Mouse (Mus musculus) adrenal gland, adult (tissue): ENCODE measurements at regions not wholly inside any gene's neighbourhood (a gene's known extent, or its start where the extent isn't known, plus 50 kb on each side); places are given as distances from the start of the nearest gene placed in this dataset.

Experiments
- DNase-seq, 2 experiments: peaks; one replicate each; pipeline ENCODE4 v3.0.0; 2022 to 2023; ENCODE audit warnings: low spot score in 1 of 2; ENCODE audit not compliant: inconsistent age in 2 of 2

DNA sequence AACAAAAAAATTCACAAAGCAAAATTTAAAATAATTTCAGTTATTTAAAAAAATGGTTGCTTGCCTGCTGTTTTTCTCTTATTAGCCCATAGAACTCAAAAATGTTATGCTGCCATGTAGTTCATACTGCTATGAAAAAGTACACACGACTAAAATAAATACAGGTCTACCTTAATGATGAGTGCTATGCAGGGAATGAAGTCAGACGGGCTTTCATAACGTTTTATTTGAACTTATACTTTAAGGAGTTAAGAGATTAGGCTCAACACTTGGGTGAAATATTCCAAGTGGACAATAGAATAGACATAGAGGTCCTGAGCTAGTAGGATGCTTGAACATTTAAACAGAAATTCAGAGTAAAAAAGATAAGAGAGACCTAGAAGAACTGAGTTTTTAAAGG, 489.7 kb downstream of the Klf5 start:
- no peak for DNase-seq

DNA sequence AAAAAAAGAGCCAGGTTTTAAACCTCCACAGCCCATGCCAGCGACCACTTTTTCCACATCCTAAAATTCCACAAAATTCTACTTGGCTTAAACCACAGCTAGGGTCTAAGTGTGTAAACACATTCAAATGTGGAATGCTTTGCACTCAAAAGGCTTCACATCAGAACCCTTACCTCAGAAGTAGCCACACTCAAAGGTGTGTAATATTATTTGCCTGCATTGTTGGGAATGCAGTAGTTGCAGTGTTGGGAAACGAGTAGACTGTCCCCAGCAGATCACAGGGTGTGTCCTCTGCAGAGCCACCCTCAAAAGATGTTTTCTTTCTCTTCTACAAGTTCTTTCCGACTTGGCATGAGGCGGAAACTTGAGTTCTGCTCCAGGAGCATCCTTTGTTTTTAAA, 488.2 kb downstream of the Klf12 start:
- DNase-seq: no peak

DNA sequence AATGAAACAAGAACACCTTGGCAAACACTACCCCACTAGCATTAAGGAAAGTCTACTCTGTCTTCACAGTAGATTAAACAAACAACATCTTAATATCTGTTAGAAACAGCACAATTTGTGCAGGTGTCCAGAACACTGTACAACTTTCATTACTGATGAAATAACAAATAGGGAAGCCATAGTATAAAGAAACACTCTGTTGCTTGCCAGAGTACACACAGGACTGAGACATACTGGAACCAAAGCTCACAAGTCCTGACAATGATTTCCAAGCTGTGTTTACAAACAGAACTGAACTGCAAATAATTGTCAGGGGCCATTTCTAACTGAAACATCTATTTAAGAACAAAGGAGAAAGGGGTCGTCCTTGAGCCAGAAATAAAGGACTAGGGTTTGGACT, 478.4 kb downstream of the Klf12 start:
- no peak for DNase-seq

DNA sequence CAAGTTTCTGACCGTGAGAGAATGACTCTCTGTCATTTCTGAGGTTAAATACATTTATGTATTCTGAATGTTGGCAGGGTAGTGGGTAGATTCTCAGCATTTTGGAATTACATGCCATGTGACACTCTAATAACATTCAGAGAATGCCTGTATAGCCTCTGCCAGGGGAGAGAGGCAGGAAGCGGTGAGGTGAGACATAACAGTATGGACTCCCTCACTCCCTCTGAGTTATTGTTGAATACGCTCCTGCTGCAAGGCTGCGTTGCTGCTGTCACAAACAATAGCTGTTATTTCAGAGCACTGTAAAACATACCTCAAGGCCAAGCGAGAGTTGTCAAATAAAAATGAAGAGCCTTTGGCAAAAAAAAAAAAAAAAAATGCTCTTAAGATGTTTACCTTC, 477.9 kb downstream of the Klf12 start:
- DNase-seq: no peak

DNA sequence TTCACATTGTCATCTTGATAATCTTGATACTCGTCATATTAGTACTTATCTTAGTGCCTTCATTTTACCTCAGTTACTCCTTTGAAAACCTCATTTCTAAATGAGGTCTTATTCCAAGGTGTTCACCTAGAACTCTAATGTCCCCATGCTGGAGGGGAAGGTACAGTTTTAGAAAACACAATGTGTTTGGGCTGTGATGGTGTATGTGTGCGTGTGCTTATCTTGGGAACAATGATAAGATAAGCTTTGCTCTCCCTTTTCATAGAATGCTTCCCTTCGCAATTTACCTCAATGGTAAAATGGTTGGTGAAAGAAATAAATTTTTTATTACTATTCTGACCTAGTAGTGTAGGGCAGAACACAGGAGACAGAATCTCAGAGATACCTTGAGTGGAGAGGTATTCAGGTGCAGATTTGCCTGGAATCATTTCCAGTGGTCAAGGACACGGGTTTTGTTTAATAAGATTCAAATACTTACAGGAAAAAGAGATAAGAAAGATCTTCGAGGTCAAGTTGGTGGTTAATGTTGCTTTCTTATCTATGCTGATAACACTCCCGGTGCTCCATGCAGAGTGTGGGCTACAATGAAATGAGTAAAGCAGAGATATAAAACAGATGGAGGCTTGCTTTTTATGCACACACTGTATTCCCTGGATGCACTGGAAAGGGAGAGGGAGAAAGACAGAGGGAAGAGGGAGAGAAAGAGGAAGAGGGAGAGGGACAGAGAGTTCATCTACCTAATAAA, 471.6 kb downstream of the Klf12 start:
- DNase-seq: no peak
